Mouse (Mus musculus) thymus, postnatal 0 days (tissue): ENCODE measurements around the gene L1td1. TPM values are rescaled to one million over a fixed set of nuclear protein-coding genes. Genes with fewer than 3 reads are reported as not detected.

Experiments
- DNase-seq: peaks from one replicate; pipeline ENCODE4 v3.0.0-alpha.2; 2015; ENCODE audit warnings: low spot score
- polyA plus RNA-seq: library from polyadenylated mRNA; unstranded; fragments of >200 nt; fragmentation: Nextera tagmentation; extraction: Ambion mirVana; gene quantifications from 2 replicates; pipeline ENCODE4 v1.2.1, GENCODE M21; 2015

Gene L1td1
- polyA plus RNA-seq, 1 experiment from 2014 or later, result not detected

DNA sequence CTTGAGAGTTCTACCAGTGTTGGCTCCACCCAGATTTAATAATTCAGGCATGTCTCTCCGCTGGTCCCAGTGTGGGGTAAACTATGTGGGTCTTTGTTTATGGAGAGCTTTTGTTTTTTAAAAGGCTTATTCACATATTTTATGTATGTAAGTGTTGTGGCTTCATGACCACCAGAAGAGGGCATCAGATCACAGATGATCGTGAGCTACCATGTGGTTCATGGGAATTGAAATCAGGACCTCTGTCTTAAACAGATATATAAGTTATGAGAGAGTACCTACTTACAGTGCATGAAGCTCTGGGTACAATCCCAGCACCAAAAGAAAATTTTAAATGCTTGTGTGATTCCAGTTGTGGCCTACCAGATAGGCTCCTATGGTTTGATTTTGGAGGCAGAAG, 13.2 kb downstream of the L1td1 start:
- DNase-seq, result no peak

DNA sequence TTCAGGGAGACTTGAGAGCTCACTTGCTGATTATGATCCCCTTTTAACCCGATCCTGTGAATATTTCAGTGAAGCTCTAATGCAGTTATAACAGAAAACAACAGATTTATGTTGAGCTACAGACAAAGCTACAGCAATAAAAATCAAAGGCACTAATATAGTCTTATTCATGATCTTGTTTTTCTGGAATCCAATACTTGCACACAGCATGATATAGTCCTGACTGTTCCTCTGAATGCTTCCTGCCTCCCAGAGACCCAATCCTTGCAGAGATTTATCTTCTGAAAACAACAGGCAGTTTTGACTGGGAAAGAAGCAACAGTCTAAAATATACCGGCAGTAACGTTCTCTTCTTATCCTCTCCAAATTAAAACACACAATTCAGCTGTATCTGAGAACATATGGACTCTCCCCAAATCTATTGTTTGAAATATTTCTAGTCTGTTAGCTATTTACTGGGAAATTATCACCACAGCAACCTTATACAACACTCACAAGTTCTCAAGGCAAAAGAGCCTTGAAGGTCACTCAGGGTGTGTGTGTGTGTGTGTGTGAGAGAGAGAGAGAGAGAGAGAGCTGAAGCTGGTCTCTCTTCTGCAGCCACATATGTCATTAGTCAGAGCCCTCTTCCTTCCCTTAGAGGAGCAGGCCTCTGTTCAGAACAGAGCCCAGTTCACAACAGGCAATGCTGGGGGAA, 16.8 kb downstream of the L1td1 start:
- no peak for DNase-seq

DNA sequence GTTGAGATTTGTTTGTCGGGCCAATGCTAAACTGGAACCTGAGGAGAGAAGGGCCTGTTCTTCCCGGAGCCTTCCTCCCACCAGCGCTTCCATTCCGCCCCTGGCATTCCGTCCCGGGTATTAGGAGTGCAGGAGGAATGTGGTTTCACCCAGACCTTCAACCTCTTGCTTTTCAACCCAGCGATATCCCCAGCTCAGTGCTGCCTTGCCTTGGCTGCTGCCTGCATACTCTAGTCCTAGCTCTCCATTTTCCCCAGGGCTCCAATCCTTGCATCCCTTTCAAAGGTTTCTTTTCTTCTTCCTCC, 17.3 kb downstream of the L1td1 start:
- DNase-seq, result no peak

DNA sequence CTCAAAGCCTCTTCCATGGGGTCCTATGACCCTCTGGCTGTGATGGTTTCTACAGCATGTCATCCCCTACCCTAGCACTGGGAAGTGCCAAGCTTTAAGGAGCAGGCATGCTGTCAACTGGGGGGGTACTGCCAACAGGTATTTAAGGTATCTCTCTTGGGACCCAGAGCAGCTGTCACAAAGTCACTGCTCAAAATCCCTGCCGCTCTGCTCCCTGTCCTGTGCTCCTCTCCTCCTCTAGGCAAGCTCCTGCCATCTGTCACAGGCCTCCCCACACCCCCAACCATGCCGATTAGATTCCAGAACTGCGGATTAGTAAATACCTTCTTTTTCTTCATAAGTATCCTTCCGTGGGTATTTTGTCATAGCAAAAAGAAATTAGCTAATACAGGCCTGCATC, 27.9 kb downstream of the L1td1 start:
- no peak for DNase-seq

DNA sequence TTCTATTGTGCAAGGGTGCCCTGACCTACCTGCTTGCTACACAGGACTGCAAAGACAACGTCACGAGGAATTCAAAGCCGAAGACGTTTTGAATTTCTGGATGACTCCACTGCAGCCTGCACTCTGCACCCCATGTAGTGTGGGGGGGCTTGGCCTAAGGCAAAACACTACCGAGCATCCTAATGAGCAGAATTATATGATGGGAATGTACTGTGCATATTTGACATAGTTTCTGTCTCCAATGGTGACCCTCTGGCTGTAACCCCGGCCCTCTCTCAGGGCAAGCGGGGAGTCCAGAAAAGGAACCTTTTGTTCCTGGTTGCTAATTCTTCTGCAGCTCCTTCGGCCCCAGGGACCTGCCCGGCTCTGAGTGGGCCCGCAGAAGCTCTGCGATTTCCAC, 29.6 kb downstream of the L1td1 start:
- DNase-seq, result no peak

DNA sequence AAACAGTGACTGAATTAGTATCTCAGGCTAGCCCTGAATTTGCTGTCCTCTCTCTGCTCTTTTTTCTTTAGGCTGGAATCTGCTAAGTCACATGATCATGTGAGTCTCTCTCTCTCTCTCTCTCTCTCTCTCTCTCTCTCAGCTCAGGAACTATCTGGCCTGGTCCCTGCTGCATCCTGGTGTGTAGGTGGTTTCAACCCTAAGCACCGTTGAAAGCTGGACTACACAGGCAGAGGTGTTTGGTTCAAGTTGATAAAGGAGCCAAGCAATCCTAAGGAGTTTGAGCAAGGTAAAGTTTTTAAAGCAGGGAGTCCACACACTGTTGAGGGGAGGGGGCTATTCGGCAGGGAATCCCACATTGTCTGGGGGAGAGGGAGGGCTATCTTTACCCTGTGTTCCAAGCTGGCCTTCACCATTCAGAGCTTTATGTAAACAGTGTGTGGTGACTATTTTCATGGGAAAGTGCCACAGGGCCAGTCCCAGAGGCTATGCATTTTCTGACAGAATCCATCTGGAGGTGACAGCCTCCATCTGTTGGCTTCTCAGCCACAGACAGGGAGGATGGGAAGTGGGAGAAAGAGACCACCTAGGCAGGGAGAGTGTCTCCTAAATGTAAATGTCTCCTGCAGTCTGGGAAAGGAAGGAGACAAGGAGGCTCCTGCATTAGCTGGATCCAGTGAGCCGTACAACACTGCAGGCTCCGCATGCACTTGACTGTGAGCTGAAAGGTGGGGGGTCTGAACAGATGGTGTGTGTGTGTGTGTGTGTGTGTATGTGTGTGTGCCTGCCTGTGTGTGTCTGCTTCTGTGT, 31.7 kb downstream of the L1td1 start:
- no peak for DNase-seq

DNA sequence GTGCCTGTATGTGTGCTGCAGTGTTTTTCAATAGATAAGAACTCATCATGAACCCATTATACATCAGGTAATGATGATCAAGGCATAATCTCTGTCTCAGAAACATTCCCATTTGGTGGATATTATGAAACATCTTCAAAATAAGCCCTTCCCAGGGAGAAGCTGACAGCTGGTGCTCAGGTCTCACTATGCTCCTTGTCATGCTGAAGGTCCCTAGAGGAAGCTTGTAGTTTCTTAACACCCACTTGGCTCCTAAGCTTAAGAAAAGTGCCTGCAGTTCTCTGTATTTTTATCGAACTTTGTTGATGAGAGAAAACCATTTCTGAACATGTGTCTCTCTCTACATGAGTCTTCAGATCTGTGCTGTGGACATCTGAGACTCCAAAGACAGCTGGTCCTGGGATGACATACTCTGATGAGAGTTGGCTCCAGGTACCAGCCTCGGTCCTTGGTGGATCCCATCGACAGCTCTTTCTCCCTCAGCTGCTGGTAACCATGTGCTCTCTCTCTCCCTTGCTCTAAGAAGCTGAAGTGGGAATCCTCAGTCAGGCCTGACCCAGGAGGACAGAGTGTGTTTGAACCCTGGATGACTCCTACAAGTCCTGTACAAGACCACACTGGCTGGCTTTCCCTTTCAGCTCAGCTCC, 32.5 kb downstream of the L1td1 start:
- no peak for DNase-seq

DNA sequence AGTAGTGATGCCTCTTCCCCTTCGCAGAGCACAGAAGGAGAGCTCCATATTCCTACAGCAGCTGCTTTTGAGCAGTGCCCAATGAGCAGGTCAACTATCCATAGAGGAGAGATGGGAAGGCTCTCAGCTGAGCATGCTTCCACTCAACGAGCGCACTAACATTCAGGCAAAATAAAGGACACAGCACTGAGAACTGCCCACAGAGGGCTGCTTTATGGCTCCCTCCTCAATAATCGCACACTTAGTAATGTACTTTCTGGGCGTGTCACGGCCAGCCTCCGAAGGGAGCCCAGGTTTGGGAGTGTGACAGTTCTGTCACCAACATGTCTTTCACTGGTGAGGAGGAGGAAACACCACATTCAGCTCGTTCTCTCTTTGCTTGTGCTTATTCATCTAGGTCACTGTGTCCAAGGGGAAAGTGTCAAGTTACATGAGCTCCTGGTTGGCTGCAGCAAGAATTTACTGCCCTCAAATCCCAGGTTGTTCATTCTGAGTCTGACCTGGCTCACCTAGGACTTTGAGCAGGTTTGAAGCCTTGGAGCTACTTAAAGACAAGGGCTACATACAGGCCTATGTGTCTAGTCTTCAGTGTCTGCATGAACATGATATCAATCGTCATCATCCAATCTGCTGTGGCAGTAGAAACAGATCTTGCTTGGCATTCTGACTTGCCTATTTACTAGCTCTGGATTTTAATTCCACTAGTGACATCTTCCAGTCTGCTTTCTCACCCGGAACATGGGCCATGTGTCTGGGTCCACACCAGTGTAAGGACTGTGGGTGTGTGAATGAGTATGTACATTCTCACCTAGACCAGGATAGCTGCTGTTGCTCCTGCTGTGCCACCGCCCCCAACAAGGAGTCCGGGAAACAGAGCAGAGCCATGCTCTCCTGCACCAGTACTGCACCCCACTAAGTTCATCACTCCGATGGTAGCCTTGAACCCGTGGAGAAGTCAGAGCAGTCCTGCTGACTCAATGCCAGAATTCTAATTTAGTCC, 40.9 kb downstream of the L1td1 start:
- DNase-seq, result no peak

DNA sequence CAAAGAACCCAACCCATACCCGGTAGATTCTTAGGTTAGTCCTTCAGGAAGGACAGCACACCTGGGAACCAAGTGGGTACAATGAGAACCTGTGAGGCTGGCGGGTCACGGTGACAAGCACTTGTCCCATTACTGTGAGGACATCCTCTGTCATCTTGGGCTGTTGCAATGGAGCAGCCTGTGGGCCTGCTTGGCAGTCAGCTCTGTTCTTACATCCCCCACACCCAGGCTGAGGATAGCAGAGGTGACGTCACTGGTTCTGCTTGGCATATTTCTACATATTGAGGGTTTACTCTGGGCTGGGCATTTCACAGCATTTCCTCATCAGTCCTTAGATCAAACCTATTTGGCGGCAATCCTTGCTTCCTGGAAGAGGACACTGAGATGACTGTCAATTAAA, 47.3 kb downstream of the L1td1 start:
- DNase-seq, result no peak

DNA sequence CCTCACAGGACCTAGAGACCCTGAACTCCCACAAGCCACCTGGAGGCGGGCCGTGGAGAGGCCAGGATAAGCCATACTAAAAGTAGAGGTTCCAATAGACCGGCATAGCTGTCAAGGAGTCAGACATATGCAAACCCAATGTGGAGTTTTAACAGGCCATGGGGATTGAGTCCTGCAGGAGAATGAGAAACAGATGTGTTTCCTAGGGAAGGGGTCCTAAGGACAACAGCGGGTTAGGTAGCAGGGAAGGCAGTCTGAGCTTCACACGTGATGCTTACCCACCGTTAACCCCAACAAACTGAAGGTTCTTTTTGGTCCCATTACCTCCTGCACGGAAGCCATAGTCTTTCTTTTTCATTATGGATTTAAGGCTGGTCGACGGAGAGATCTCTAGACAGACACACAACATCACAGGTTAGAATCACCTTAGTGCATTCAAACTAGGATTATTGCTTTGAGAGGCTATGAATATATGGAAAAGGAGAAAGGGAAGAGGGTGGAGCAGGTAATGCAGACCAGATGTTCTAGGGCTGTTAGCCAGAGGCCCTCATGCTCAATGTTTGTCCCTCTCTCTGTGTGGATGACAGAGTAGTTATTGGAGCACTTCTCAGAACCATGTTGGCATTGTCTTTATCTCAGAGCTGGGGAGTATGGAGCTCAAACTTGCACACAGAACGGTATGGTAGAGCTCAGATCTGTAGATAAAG, 50.3 kb downstream of the L1td1 start:
- DNase-seq, result no peak

DNA sequence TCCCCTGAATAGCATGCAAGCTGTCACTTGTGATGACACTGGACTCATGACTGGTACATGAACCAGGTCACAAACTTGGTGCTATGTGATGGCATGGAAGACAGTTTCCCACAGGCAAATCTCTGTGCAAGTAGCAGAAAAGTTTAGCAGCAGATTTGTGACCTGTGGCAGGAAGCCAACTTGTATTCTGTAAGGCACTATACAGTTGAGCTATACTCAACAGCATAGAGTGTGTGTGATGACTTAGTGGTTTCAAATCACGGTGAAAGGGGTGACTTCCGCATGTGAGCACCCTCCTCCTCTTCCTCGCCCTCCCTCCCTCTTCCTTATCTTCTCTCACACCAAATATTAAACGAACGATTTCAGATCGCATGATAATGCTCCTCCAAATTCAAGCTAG, 50.9 kb downstream of the L1td1 start:
- no peak for DNase-seq

DNA sequence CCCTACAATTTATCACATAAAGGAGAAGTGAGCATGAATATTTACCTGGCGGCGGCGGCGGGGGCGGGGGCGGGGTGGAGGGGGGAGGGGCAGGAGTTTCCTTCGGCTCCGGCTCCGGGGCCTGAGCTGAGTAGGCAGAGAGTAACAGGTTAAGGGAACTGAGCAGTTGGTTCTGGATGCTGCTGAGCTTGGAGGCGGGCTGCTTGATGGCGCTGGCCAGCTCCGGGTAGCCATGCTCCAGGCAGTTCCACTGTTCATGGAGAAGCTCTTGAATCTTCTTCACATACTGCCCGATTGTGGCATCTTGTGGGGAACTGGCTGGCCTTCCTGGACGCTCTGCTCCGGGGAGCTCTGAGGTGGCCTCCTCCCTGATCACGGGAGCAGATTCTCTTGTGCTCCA, 51.7 kb downstream of the L1td1 start:
- no peak for DNase-seq

DNA sequence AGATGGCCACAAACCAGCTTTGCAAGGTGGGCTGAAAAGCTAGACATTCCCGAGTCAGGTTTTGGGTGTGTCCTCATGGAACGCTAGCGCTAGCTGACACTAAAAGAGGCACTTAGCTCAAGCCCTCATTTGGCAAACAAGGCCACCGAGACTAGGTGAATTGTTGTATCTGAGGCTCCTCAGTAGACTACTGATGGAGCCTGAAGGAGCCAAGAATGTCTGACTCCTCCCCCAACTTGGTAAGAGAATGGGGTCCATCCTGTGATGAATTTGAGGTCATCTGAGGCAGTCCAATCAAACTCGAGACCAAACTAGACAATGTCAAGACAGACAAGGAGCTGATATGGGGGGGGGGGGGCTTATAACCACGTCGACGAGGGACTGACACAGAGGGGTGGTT, 59.3 kb downstream of the L1td1 start:
- no peak for DNase-seq

DNA sequence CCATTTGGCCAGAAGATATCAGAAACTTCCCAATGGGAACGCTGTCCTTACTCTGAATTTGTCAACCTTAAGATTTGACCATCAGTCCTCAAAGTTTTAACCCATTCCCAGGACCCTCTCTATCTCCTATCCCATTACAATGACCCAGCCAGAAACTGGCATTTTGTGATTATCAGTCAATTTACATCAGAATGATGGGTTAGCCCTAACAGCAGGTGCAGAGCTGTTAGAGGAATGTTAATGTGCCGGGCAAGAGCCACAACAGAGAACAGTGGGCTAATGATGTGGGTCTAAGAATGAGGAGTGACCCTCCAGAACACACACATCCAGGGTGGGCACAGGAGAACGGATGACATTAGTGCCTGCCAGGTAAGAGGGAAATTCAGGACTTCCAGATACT, 59.7 kb downstream of the L1td1 start:
- no peak for DNase-seq

Other genes with a start within 250 kb of the L1td1 start
- 0.10 and 0.17 TPM in 2 replicates for gene Kank4, start 90.8 kb downstream of the L1td1 start, polyA plus RNA-seq
- not detected in 2 replicates for gene I0C0044D17Rik, start 97.1 kb downstream of the L1td1 start, polyA plus RNA-seq
- gene Usp1, start 197.1 kb downstream of the L1td1 start, polyA plus RNA-seq, result 143 and 149 TPM in 2 replicates